Mouse (Mus musculus) stomach, embryonic 14.5 days (tissue): Measurements from ENCODE around the gene Catsperz. TPM values are rescaled to one million over a fixed set of nuclear protein-coding genes. Genes with fewer than 3 reads are reported as not detected.

Experiments
- ATAC-seq: fragments of 200-750 bp; cut with Nextera tagmentation; 2 replicates; pipeline ENCODE4 v1.8.0; 2017; ENCODE audit warnings: low read depth, moderate TSS enrichment; ENCODE audit not compliant: insufficient number of reproducible peaks, insufficient read depth, low FRiP score
- H3K27ac ChIP-seq: fragments of 300-500 bp; sonication (generic); 2 replicates; pipeline ENCODE4 v1.5.1; 2014; ENCODE audit warnings: mild to moderate bottlenecking, low read length, moderate library complexity, mixed read lengths
- H3K27me3 ChIP-seq: fragments of 300-500 bp; sonication (generic); 2 replicates; pipeline ENCODE4 v1.6.1; 2014; ENCODE audit warnings: low read length, control low read depth, mixed read lengths; ENCODE audit not compliant: control insufficient read depth, insufficient read depth
- H3K36me3 ChIP-seq: fragments of 300-500 bp; sonication (generic); 2 replicates; pipeline ENCODE4 v1.6.1; 2014; ENCODE audit warnings: mild to moderate bottlenecking, control low read depth, low read length, moderate library complexity, mixed read lengths; ENCODE audit not compliant: control insufficient read depth, insufficient read depth
- H3K4me1 ChIP-seq: fragments of 300-500 bp; sonication (generic); 2 replicates; pipeline ENCODE4 v1.6.1; 2014; ENCODE audit warnings: low read length, control low read depth, mixed read lengths; ENCODE audit not compliant: control insufficient read depth, insufficient read depth
- H3K4me2 ChIP-seq: fragments of 300-500 bp; sonication (generic); replicated peaks from 2 replicates; pipeline ENCODE4 v1.6.1; 2014; ENCODE audit warnings: low read depth, low read length, control low read depth
- H3K4me3 ChIP-seq: fragments of 300-500 bp; sonication (generic); 2 replicates; pipeline ENCODE4 v1.5.1; 2014; ENCODE audit warnings: low read depth, low read length, control low read depth
- H3K9ac ChIP-seq: fragments of 300-500 bp; sonication (generic); replicated peaks from 2 replicates; pipeline ENCODE4 v1.6.1; 2014; ENCODE audit warnings: low read depth, mild to moderate bottlenecking, control low read depth, low read length, moderate library complexity, mixed read lengths
- H3K9me3 ChIP-seq: fragments of 300-500 bp; sonication (generic); 2 replicates; pipeline ENCODE4 v1.6.1; 2016; ENCODE audit warnings: low read depth, low read length, control low read depth; ENCODE audit not compliant: control insufficient read depth
- WGBS: fragments of 180-500 bp; shearing (Covaris S2); extraction: QIAGEN DNeasy Blood & Tissue Kit; methylation state at CpG from one replicate; pipeline ENCODE4 v1.1.7; 2014; 5-methylcytosine and 5-hydroxymethylcytosine counted together
- polyA plus RNA-seq: library from polyadenylated mRNA; unstranded; fragments of >200 nt; fragmentation: Nextera tagmentation; extraction: Ambion mirVana; gene quantifications from 2 replicates; pipeline ENCODE4 v1.2.1, GENCODE M21; 2014

The Catsperz gene
- polyA plus RNA-seq, 1 experiment from 2014 or later = 1.5 TPM

- peak; percentile 79 for ATAC-seq
- Histone ChIP-seq H3K9ac (peak within 1 kb of the TSS; percentile 82), H3K27ac (peak within 1 kb of the TSS; percentile 98), H3K4me3 (peak within 1 kb of the TSS; percentile 85), H3K4me1 (peaks cover 11% of the 10 kb centered on the region; the same call in 1 of the 2 replicates), H3K9me3 (no peaks in the 10 kb centered on the region), H3K36me3 (no peaks in the 10 kb centered on the region; the same call in 1 of the 2 replicates), H3K4me2 (peak within 1 kb of the TSS; percentile 99), H3K27me3 (no peaks in the 10 kb centered on the region)
- under 1% methylated on average over 83 of the region's 83 CpGs for WGBS
These were observed 16.4 kb upstream of the Catsperz start, which contains the start of gene Bad for GRCm38 (mm10) chr19:6941372-6942248. Bad (plus strand) TSS chr19:6941861.

- H3K4me1 ChIP-seq = peaks cover 11% of the 10 kb centered on the region; the same call in 1 of the 2 replicates
- H3K36me3 ChIP-seq = no peaks in the 10 kb centered on the region; the same call in 1 of the 2 replicates
- H3K27ac ChIP-seq = no peak overlapping the region; the same call in 1 of the 2 replicates
These were observed 15.5 kb upstream of the Catsperz start for GRCm38 (mm10) chr19:6940396-6941351.

GRCm38 (mm10) chr19:6939106-6940002 lies 14.2 kb upstream of the Catsperz start:
- no peak for ATAC-seq
- Histone ChIP-seq H3K4me3 (no peak overlapping the region), H3K27me3 (peaks cover 14% of the 10 kb centered on the region), H3K4me1 (peaks cover 12% of the 10 kb centered on the region; the same call in 1 of the 2 replicates), H3K9me3 (no peaks in the 10 kb centered on the region), H3K27ac (no peak overlapping the region), H3K36me3 (no peaks in the 10 kb centered on the region; the same call in 1 of the 2 replicates), H3K4me2 (no peak overlapping the region), H3K9ac (no peak overlapping the region)
- 91% methylated on average over 20 of the region's 20 CpGs for WGBS

More at GRCm38 (mm10) chr19:6940396-6941351, 15.5 kb upstream of the Catsperz start:
- Histone ChIP-seq H3K4me2 (peak overlapping the region; percentile 99), H3K4me3 (peak overlapping the region; percentile 85), H3K27me3 (peaks cover 6% of the 10 kb centered on the region; the same call in 1 of the 2 replicates), H3K9ac (peak overlapping the region; percentile 82; the same call in 1 of the 2 replicates), H3K9me3 (no peaks in the 10 kb centered on the region)
- 20% methylated on average over 29 of the region's 29 CpGs for WGBS
- no peak; the same call in 1 of the 2 replicates for ATAC-seq

GRCm38 (mm10) chr19:6937541-6938465 lies 12.6 kb upstream of the Catsperz start:
- Histone ChIP-seq H3K4me3 (no peak overlapping the region), H3K27me3 (peaks cover 26% of the 10 kb centered on the region), H3K4me1 (peaks cover 19% of the 10 kb centered on the region; the same call in 1 of the 2 replicates), H3K36me3 (no peaks in the 10 kb centered on the region), H3K4me2 (no peak overlapping the region), H3K9ac (no peak overlapping the region), H3K9me3 (no peaks in the 10 kb centered on the region), H3K27ac (no peak overlapping the region)
- no peak for ATAC-seq
- 79% methylated on average over 16 of the region's 16 CpGs for WGBS

- peaks cover 18% of the 10 kb centered on the region; the same call in 1 of the 2 replicates for H3K4me1 ChIP-seq
- H3K4me3 ChIP-seq = no peak overlapping the region
- no peaks in the 10 kb centered on the region for H3K9me3 ChIP-seq
- 25% methylated on average over 3 of the region's 3 CpGs for WGBS
- H3K27me3 ChIP-seq = peaks cover 39% of the 10 kb centered on the region
- no peak overlapping the region for H3K4me2 ChIP-seq
- ATAC-seq = no peak
- H3K27ac ChIP-seq = no peak overlapping the region
- no peaks in the 10 kb centered on the region for H3K36me3 ChIP-seq
- H3K9ac ChIP-seq = no peak overlapping the region
These were observed 11.1 kb upstream of the Catsperz start for GRCm38 (mm10) chr19:6936299-6936698.

GRCm38 (mm10) chr19:6934195-6934977 lies 9.2 kb upstream of the Catsperz start, which contains the start of gene Kcnk4:
Kcnk4 (minus strand) TSS chr19:6934515.
- peak within 1 kb of the TSS; percentile 30; the same call in 1 of the 2 replicates for H3K9ac ChIP-seq
- no peaks in the 10 kb centered on the region for H3K36me3 ChIP-seq
- H3K27me3 ChIP-seq = peaks cover 39% of the 10 kb centered on the region
- no peaks in the 10 kb centered on the region for H3K9me3 ChIP-seq
- H3K4me2 ChIP-seq = peak within 1 kb of the TSS; percentile 83
- H3K4me1 ChIP-seq = peaks cover 10% of the 10 kb centered on the region; the same call in 1 of the 2 replicates
- peak within 1 kb of the TSS; percentile 42 for H3K4me3 ChIP-seq
- WGBS = 11% methylated on average over 23 of the region's 23 CpGs
- ATAC-seq = no peak
- no peak within 1 kb of the TSS for H3K27ac ChIP-seq
